Mouse (Mus musculus): ENCODE data around the gene Jmjd7. TPM values are rescaled to one million over a fixed set of nuclear protein-coding genes. Genes with fewer than 3 reads are reported as not detected.

Jmjd7 gene
- polyA plus RNA-seq, 1 experiment from 2014 or later = 23.5 TPM

GRCm38 (mm10) chr2:120013831-120014486 lies 13.3 kb upstream of the Jmjd7 start:
- Histone ChIP-seq H3K27ac (no peak overlapping the region), H3K4me2 (no peak overlapping the region), H3K9me3 (no peaks in the 10 kb centered on the region), H3K27me3 (no peaks in the 10 kb centered on the region), H3K4me3 (no peak overlapping the region), H3K9ac (no peak overlapping the region), H3K4me1 (replicated peaks) (no peaks in the 10 kb centered on the region), H3K36me3 (peaks cover 67% of the 10 kb centered on the region)
- 94% methylated on average over 2 of the region's 2 CpGs for WGBS
- no peak for ATAC-seq (ENCODE audit: low FRiP score)

GRCm38 (mm10) chr2:120015882-120016281 lies 11.4 kb upstream of the Jmjd7 start:
- H3K4me3 ChIP-seq = no peak overlapping the region
- no peak overlapping the region for H3K4me2 ChIP-seq
- no peak overlapping the region for H3K9ac ChIP-seq
- no peak for ATAC-seq (ENCODE audit: low FRiP score)
- no peaks in the 10 kb centered on the region for H3K9me3 ChIP-seq
- H3K27ac ChIP-seq = no peak overlapping the region
- 91% methylated on average over 4 of the region's 4 CpGs for WGBS
- H3K36me3 ChIP-seq = peaks cover 79% of the 10 kb centered on the region
- no peaks in the 10 kb centered on the region for H3K4me1 ChIP-seq (replicated peaks)
- no peaks in the 10 kb centered on the region for H3K27me3 ChIP-seq

GRCm38 (mm10) chr2:120017599-120017998 lies 9.7 kb upstream of the Jmjd7 start:
- Histone ChIP-seq H3K9me3 (no peaks in the 10 kb centered on the region), H3K9ac (no peak overlapping the region), H3K27ac (no peak overlapping the region), H3K27me3 (no peaks in the 10 kb centered on the region), H3K4me3 (no peak overlapping the region), H3K4me2 (no peak overlapping the region), H3K4me1 (replicated peaks) (no peaks in the 10 kb centered on the region), H3K36me3 (peaks cover 95% of the 10 kb centered on the region)
- WGBS = 94% methylated on average over 12 of the region's 12 CpGs
- no peak for ATAC-seq (ENCODE audit: low FRiP score)

GRCm38 (mm10) chr2:120024337-120024736 lies 2.9 kb upstream of the Jmjd7 start:
- peaks cover 18% of the 10 kb centered on the region for H3K4me1 ChIP-seq (replicated peaks)
- H3K9me3 ChIP-seq = no peaks in the 10 kb centered on the region
- H3K36me3 ChIP-seq = peaks cover 66% of the 10 kb centered on the region
- H3K27ac ChIP-seq = no peak overlapping the region
- H3K9ac ChIP-seq = no peak overlapping the region
- WGBS = 92% methylated on average over 5 of the region's 5 CpGs
- H3K4me2 ChIP-seq = no peak overlapping the region
- no peak overlapping the region for H3K4me3 ChIP-seq
- ATAC-seq (ENCODE audit: low FRiP score) = no peak
- no peaks in the 10 kb centered on the region for H3K27me3 ChIP-seq

GRCm38 (mm10) chr2:120027950-120028331 lies 658 bp downstream of the Jmjd7 start:
- Histone ChIP-seq H3K27ac (peak overlapping the region; percentile 92), H3K27me3 (no peaks in the 10 kb centered on the region), H3K4me1 (replicated peaks) (peaks cover 18% of the 10 kb centered on the region), H3K36me3 (peaks cover 65% of the 10 kb centered on the region), H3K9me3 (no peaks in the 10 kb centered on the region), H3K4me2 (peak overlapping the region; percentile 85), H3K9ac (peak overlapping the region; percentile 86), H3K4me3 (peak overlapping the region; percentile 77)
- peak; percentile 15; the same call in 1 of the 2 replicates for ATAC-seq (ENCODE audit: low FRiP score)
- WGBS = 29% methylated on average over 3 of the region's 3 CpGs

GRCm38 (mm10) chr2:120030380-120030779 lies 3.1 kb downstream of the Jmjd7 start:
- H3K27me3 ChIP-seq = no peaks in the 10 kb centered on the region
- H3K36me3 ChIP-seq = peaks cover 66% of the 10 kb centered on the region
- H3K4me1 ChIP-seq (replicated peaks) = peaks cover 18% of the 10 kb centered on the region
- H3K4me2 ChIP-seq = no peak overlapping the region
- H3K27ac ChIP-seq = no peak overlapping the region
- WGBS = 94% methylated on average over 8 of the region's 8 CpGs
- H3K9ac ChIP-seq = no peak overlapping the region
- H3K9me3 ChIP-seq = no peaks in the 10 kb centered on the region
- no peak for ATAC-seq (ENCODE audit: low FRiP score)
- H3K4me3 ChIP-seq = no peak overlapping the region

GRCm38 (mm10) chr2:120032726-120033467 lies 5.6 kb downstream of the Jmjd7 start, which contains the start of gene Pla2g4b:
Gene Pla2g4b (plus strand): TSS chr2:120033417.
- Histone ChIP-seq H3K36me3 (peaks cover 86% of the 10 kb centered on the region), H3K9ac (no peak within 1 kb of the TSS), H3K4me1 (replicated peaks) (peaks cover 9% of the 10 kb centered on the region), H3K9me3 (no peaks in the 10 kb centered on the region), H3K4me3 (no peak within 1 kb of the TSS), H3K27ac (no peak within 1 kb of the TSS), H3K4me2 (no peak within 1 kb of the TSS), H3K27me3 (no peaks in the 10 kb centered on the region)
- no peak for ATAC-seq (ENCODE audit: low FRiP score)
- 93% methylated on average over 12 of the region's 12 CpGs for WGBS

- 82% methylated on average over 5 of the region's 5 CpGs for WGBS
- Histone ChIP-seq H3K4me2 (no peak overlapping the region), H3K36me3 (peaks cover 94% of the 10 kb centered on the region), H3K27ac (no peak overlapping the region), H3K9me3 (no peaks in the 10 kb centered on the region), H3K4me1 (replicated peaks) (peaks cover under 1% of the 10 kb centered on the region), H3K4me3 (no peak overlapping the region), H3K27me3 (no peaks in the 10 kb centered on the region), H3K9ac (no peak overlapping the region)
- no peak for ATAC-seq (ENCODE audit: low FRiP score)
Observed at GRCm38 (mm10) chr2:120033726-120034125, 6.4 kb downstream of the Jmjd7 start.

- WGBS = 94% methylated on average over 9 of the region's 9 CpGs
- Histone ChIP-seq H3K27me3 (no peaks in the 10 kb centered on the region), H3K36me3 (peaks cover 99% of the 10 kb centered on the region), H3K4me1 (replicated peaks) (no peaks in the 10 kb centered on the region), H3K9me3 (no peaks in the 10 kb centered on the region), H3K27ac (no peak overlapping the region), H3K9ac (no peak overlapping the region), H3K4me3 (no peak overlapping the region), H3K4me2 (no peak overlapping the region)
- no peak for ATAC-seq (ENCODE audit: low FRiP score)
Observed at GRCm38 (mm10) chr2:120037744-120038143, 10.5 kb downstream of the Jmjd7 start.

GRCm38 (mm10) chr2:120040991-120041390 lies 13.7 kb downstream of the Jmjd7 start:
- 93% methylated on average over 5 of the region's 5 CpGs for WGBS

GRCm38 (mm10) chr2:120044101-120044603 lies 16.9 kb downstream of the Jmjd7 start:
- H3K36me3 ChIP-seq = peaks cover 40% of the 10 kb centered on the region
- H3K27me3 ChIP-seq = no peaks in the 10 kb centered on the region
- no peaks in the 10 kb centered on the region for H3K9me3 ChIP-seq
- ATAC-seq (ENCODE audit: low FRiP score) = no peak; the same call in 1 of the 2 replicates
- H3K4me3 ChIP-seq = no peak overlapping the region
- H3K4me1 ChIP-seq (replicated peaks) = no peaks in the 10 kb centered on the region
- H3K27ac ChIP-seq = no peak overlapping the region
- H3K4me2 ChIP-seq = no peak overlapping the region
- no peak overlapping the region for H3K9ac ChIP-seq
- WGBS = 66% methylated on average over 4 of the region's 4 CpGs

More at GRCm38 (mm10) chr2:120040991-120041390, 13.7 kb downstream of the Jmjd7 start:
- Histone ChIP-seq H3K27me3 (no peaks in the 10 kb centered on the region), H3K27ac (no peak overlapping the region), H3K9me3 (no peaks in the 10 kb centered on the region), H3K4me3 (no peak overlapping the region), H3K4me2 (no peak overlapping the region), H3K36me3 (peaks cover 71% of the 10 kb centered on the region), H3K9ac (peak overlapping the region; percentile 8; the same call in 1 of the 2 replicates), H3K4me1 (replicated peaks) (no peaks in the 10 kb centered on the region)
- ATAC-seq (ENCODE audit: low FRiP score) = no peak

GRCm38 (mm10) chr2:120044676-120045075 lies 17.4 kb downstream of the Jmjd7 start:
- H3K4me1 ChIP-seq (replicated peaks) = no peaks in the 10 kb centered on the region
- ATAC-seq (ENCODE audit: low FRiP score) = no peak
- no peak overlapping the region for H3K4me2 ChIP-seq
- no peak overlapping the region for H3K27ac ChIP-seq
- no peak overlapping the region for H3K9ac ChIP-seq
- WGBS = 76% methylated on average over 3 of the region's 3 CpGs
- no peak overlapping the region for H3K4me3 ChIP-seq
- H3K36me3 ChIP-seq = peaks cover 35% of the 10 kb centered on the region
- H3K27me3 ChIP-seq = no peaks in the 10 kb centered on the region
- no peaks in the 10 kb centered on the region for H3K9me3 ChIP-seq

Measured in hindbrain, embryonic 13.5 days (tissue).